Mouse (Mus musculus): Measurements from ENCODE around the gene Hoxa9. TPM values are rescaled to one million over a fixed set of nuclear protein-coding genes. Genes with fewer than 3 reads are reported as not detected.

Hoxa9 gene
- polyA plus RNA-seq, 1 experiment from 2014 or later, result 3.0 TPM

DNA sequence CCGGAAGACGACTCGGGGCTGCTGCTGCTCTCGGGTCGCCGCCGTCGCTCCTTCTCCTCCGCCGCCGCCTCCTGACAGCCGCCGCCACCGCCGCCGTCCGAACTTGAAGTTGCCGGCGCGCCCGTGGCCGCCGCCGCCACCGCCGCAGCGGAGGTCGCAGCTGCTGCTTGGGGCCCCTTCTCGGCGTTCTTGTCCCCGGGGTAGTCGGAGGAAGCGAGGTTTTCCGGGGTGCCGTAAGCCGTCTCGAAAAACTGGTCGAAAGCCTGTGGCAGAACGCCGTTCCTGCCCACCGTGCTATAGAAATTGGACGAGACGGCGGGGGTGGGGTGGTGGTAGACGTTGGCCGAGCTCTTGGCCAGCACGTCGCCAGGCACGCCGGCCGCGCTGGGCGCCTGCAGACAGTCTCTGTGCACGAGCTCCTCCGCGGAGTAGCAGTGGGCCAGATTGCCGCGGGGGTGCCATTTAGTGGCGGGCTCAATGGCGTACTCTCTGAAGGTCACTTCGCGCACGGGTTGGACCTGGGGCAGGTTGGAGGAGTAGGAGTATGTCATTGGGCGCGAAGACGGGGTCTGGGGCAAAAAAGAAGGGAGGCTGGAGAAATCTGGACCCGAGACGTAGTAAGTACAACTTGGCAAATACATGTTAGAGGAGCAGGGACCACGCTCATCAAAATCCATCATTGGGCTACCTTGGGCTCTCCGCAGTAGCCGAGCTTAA, 14.3 kb upstream of the Hoxa9 start:
- peaks cover 100% of the 10 kb centered on the region for H3K27me3 ChIP-seq (replicated peaks; ENCODE audit: control insufficient read depth, insufficient read depth, low read length)
- no peaks in the 10 kb centered on the region for H3K4me1 ChIP-seq (replicated peaks; ENCODE audit: control insufficient read depth, insufficient read depth, low read length)
- H3K9ac ChIP-seq (ENCODE audit: low read depth, low read length), result peak overlapping the region; percentile 8; the same call in 1 of the 2 replicates
- no peaks in the 10 kb centered on the region; the same call in 1 of the 2 replicates for H3K36me3 ChIP-seq (ENCODE audit: control insufficient read depth, insufficient read depth)
- WGBS, result under 1% methylated on average over 71 of the region's 71 CpGs
- H3K4me2 ChIP-seq (replicated peaks; ENCODE audit: low read depth), result peak overlapping the region; percentile 40
- H3K27ac ChIP-seq (ENCODE audit: low read depth, low read length), result no peak overlapping the region
- no peak for TF ChIP-seq CTCF (IDR thresholded peaks at IDR 0.05; ENCODE audit: low read depth)
- ATAC-seq, result no peak
- no peaks in the 10 kb centered on the region for H3K9me3 ChIP-seq (ENCODE audit: control insufficient read depth)
- H3K4me3 ChIP-seq (ENCODE audit: low read depth, low read length), result peak overlapping the region; percentile 30

DNA sequence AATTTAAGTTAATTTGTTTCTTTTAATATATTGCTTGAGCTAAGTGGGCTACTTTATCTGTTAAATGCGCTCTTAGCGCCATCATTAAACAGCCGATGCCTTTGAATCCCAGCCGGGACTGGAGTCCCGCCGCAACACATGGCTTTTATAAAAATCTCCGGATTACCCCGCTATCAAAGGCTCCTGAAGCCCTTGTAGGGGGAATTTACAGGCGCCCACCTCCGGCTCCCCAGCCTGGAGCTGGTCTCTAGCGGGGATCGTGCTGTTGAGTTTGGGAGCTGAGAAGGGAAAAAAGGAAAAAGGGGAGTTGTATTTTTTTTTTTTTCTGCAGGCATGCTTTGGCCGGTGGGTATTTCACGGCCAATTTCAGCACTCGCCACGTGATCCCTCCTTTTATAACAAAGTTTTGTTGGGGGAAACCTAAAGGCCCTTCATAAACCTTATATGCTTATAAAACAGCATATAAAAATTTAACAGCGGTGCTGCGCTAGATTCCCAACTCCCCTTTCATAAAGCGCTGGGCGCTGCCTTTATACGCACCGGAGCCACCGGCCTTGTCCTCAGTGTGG, 13.7 kb upstream of the Hoxa9 start:
- H3K4me1 ChIP-seq (replicated peaks; ENCODE audit: control insufficient read depth, insufficient read depth, low read length), result no peaks in the 10 kb centered on the region
- no peaks in the 10 kb centered on the region; the same call in 1 of the 2 replicates for H3K36me3 ChIP-seq (ENCODE audit: control insufficient read depth, insufficient read depth)
- peaks cover 100% of the 10 kb centered on the region for H3K27me3 ChIP-seq (replicated peaks; ENCODE audit: control insufficient read depth, insufficient read depth, low read length)
- peak overlapping the region; percentile 30 for H3K4me3 ChIP-seq (ENCODE audit: low read depth, low read length)
- H3K9me3 ChIP-seq (ENCODE audit: control insufficient read depth), result no peaks in the 10 kb centered on the region
- H3K4me2 ChIP-seq (replicated peaks; ENCODE audit: low read depth), result peak overlapping the region; percentile 40
- peak overlapping the region; percentile 8; the same call in 1 of the 2 replicates for H3K9ac ChIP-seq (ENCODE audit: low read depth, low read length)
- no peak for TF ChIP-seq CTCF (IDR thresholded peaks at IDR 0.05; ENCODE audit: low read depth)
- 3% methylated on average over 23 of the region's 23 CpGs for WGBS
- ATAC-seq, result no peak
- H3K27ac ChIP-seq (ENCODE audit: low read depth, low read length), result no peak overlapping the region

- WGBS, result 0% methylated on average over 12 of the region's 12 CpGs
- peak overlapping the region; percentile 37 for H3K4me2 ChIP-seq (replicated peaks; ENCODE audit: low read depth)
- no peaks in the 10 kb centered on the region for H3K4me1 ChIP-seq (replicated peaks; ENCODE audit: control insufficient read depth, insufficient read depth, low read length)
- peak overlapping the region; percentile 30; the same call in 1 of the 2 replicates for H3K4me3 ChIP-seq (ENCODE audit: low read depth, low read length)
- TF ChIP-seq CTCF (IDR thresholded peaks at IDR 0.05; ENCODE audit: low read depth), result no peak
- no peaks in the 10 kb centered on the region for H3K9me3 ChIP-seq (ENCODE audit: control insufficient read depth)
- no peak overlapping the region for H3K9ac ChIP-seq (ENCODE audit: low read depth, low read length)
- no peak overlapping the region for H3K27ac ChIP-seq (ENCODE audit: low read depth, low read length)
- H3K36me3 ChIP-seq (ENCODE audit: control insufficient read depth, insufficient read depth), result no peaks in the 10 kb centered on the region; the same call in 1 of the 2 replicates
- no peak for ATAC-seq
- H3K27me3 ChIP-seq (replicated peaks; ENCODE audit: control insufficient read depth, insufficient read depth, low read length), result peaks cover 100% of the 10 kb centered on the region
These were observed 12.8 kb upstream of the Hoxa9 start for GRCm38 (mm10) chr6:52243681-52244121.

- TF ChIP-seq CTCF (IDR thresholded peaks at IDR 0.05; ENCODE audit: low read depth), result no peak
- no peaks in the 10 kb centered on the region; the same call in 1 of the 2 replicates for H3K36me3 ChIP-seq (ENCODE audit: control insufficient read depth, insufficient read depth)
- H3K4me3 ChIP-seq (ENCODE audit: low read depth, low read length), result no peak overlapping the region
- no peaks in the 10 kb centered on the region for H3K9me3 ChIP-seq (ENCODE audit: control insufficient read depth)
- 8% methylated on average over 4 of the region's 4 CpGs for WGBS
- no peak for ATAC-seq
- no peaks in the 10 kb centered on the region for H3K4me1 ChIP-seq (replicated peaks; ENCODE audit: control insufficient read depth, insufficient read depth, low read length)
- no peak overlapping the region for H3K4me2 ChIP-seq (replicated peaks; ENCODE audit: low read depth)
- H3K27ac ChIP-seq (ENCODE audit: low read depth, low read length), result no peak overlapping the region
- H3K9ac ChIP-seq (ENCODE audit: low read depth, low read length), result no peak overlapping the region
- H3K27me3 ChIP-seq (replicated peaks; ENCODE audit: control insufficient read depth, insufficient read depth, low read length), result peaks cover 100% of the 10 kb centered on the region
These were observed 12.0 kb upstream of the Hoxa9 start for GRCm38 (mm10) chr6:52242801-52243332.

DNA sequence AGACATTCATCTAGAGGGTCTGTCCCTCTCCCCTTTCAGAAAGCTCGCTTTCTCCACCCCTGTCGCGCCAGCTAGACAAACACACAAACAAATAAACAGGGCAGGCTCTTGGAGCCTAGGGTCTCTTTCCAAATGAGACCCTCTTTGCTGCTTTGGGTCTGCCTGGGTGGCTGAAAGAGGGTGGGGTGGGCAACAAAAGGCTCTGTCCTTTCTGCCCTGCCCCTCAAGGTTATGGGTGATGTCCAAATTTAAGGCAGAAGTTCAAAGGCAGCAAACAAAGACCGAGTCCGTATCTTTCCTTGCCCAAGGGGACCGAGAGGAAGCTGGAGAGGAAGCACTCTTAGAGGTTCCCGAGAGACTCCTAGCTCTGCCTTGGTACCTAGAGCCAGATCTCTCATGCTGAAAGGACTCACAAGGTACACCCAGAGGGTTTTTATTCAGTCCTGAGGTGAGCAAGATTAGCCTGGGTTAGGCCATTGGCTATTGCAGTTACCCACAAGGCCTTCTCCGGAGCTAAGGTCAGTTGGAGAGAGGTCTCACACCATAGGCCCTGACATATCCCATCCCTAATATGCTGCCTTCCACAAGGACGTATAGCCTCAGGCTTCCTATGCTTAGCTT, 10.2 kb upstream of the Hoxa9 start:
- WGBS, result 4% methylated on average over 9 of the region's 9 CpGs
- H3K36me3 ChIP-seq (ENCODE audit: control insufficient read depth, insufficient read depth), result no peaks in the 10 kb centered on the region; the same call in 1 of the 2 replicates
- no peaks in the 10 kb centered on the region for H3K9me3 ChIP-seq (ENCODE audit: control insufficient read depth)
- no peak for ATAC-seq
- no peaks in the 10 kb centered on the region for H3K4me1 ChIP-seq (replicated peaks; ENCODE audit: control insufficient read depth, insufficient read depth, low read length)
- H3K4me2 ChIP-seq (replicated peaks; ENCODE audit: low read depth), result no peak overlapping the region
- H3K9ac ChIP-seq (ENCODE audit: low read depth, low read length), result no peak overlapping the region
- H3K27ac ChIP-seq (ENCODE audit: low read depth, low read length), result no peak overlapping the region
- peaks cover 100% of the 10 kb centered on the region for H3K27me3 ChIP-seq (replicated peaks; ENCODE audit: control insufficient read depth, insufficient read depth, low read length)
- no peak overlapping the region for H3K4me3 ChIP-seq (ENCODE audit: low read depth, low read length)
- TF ChIP-seq CTCF (IDR thresholded peaks at IDR 0.05; ENCODE audit: low read depth), result no peak

All from intestine, postnatal 0 days (tissue).